Mouse (Mus musculus) heart, embryonic 13.5 days (tissue): ENCODE results near the gene Ramac. TPM values are rescaled to one million over a fixed set of nuclear protein-coding genes. Genes with fewer than 3 reads are reported as not detected.

Experiments used
- ATAC-seq: fragments of 200-750 bp; cut with Nextera tagmentation; 2 replicates; pipeline ENCODE4 v1.8.0; 2017; ENCODE audit warnings: moderate TSS enrichment; ENCODE audit not compliant: insufficient number of reproducible peaks, low FRiP score, low TSS enrichment; ENCODE audit errors: extremely low read depth
- H3K27ac ChIP-seq: fragments of 300-500 bp; sonication (generic); replicated peaks from 2 replicates; pipeline ENCODE4 v1.5.1; 2015; ENCODE audit warnings: moderate library complexity, mild to moderate bottlenecking, inconsistent platforms
- H3K27me3 ChIP-seq: fragments of 300-500 bp; sonication (generic); replicated peaks from 2 replicates; pipeline ENCODE4 v1.6.1; 2015; ENCODE audit warnings: mild to moderate bottlenecking, inconsistent platforms
- H3K36me3 ChIP-seq: fragments of 300-500 bp; sonication (generic); 2 replicates; pipeline ENCODE4 v1.6.1; 2015; ENCODE audit warnings: mild to moderate bottlenecking, inconsistent platforms
- H3K4me1 ChIP-seq: fragments of 300-500 bp; sonication (generic); 2 replicates; pipeline ENCODE4 v1.6.1; 2015; ENCODE audit warnings: inconsistent platforms
- H3K4me2 ChIP-seq: fragments of 300-500 bp; sonication (generic); 2 replicates; pipeline ENCODE4 v1.6.1; 2015; ENCODE audit warnings: inconsistent platforms, mild to moderate bottlenecking, moderate library complexity
- H3K4me3 ChIP-seq: fragments of 300-500 bp; sonication (generic); 2 replicates; pipeline ENCODE4 v1.5.1; 2015; ENCODE audit warnings: moderate library complexity, mild to moderate bottlenecking, inconsistent platforms
- H3K9ac ChIP-seq: fragments of 300-500 bp; sonication (generic); 2 replicates; pipeline ENCODE4 v1.6.1; 2015; ENCODE audit warnings: inconsistent platforms, mild to moderate bottlenecking, moderate library complexity
- H3K9me3 ChIP-seq: fragments of 300-500 bp; sonication (generic); 2 replicates; pipeline ENCODE4 v1.6.1; 2016; ENCODE audit warnings: inconsistent platforms
- WGBS: fragments of 180-500 bp; shearing (Covaris S2); methylation state at CpG from one replicate; pipeline ENCODE4 v1.1.7; 2015; ENCODE audit warnings: mixed read lengths; 5-methylcytosine and 5-hydroxymethylcytosine counted together
- polyA plus RNA-seq: library from polyadenylated mRNA; unstranded; fragments of >200 nt; fragmentation: Nextera tagmentation; extraction: Ambion mirVana; gene quantifications from 2 replicates; pipeline ENCODE4 v1.2.1, GENCODE M21; 2015

Ramac gene
- 75.0 and 80.7 TPM in 2 replicates for polyA plus RNA-seq

GRCm38 (mm10) chr7:81762180-81763109 is at the start of gene Ramac:
TSS of gene Ramac (plus strand) at chr7:81762925.
- Histone ChIP-seq H3K4me1 (peaks cover 24% of the 10 kb centered on the region), H3K4me3 (peak within 1 kb of the TSS; percentile 100), H3K27me3 (no peaks in the 10 kb centered on the region), H3K36me3 (no peaks in the 10 kb centered on the region), H3K27ac (peak within 1 kb of the TSS; percentile 90), H3K9me3 (no peaks in the 10 kb centered on the region), H3K9ac (peak within 1 kb of the TSS; percentile 97), H3K4me2 (peak within 1 kb of the TSS; percentile 98)
- WGBS: under 1% methylated on average over 56 of the region's 56 CpGs
- ATAC-seq: peak; percentile 95

GRCm38 (mm10) chr7:81718657-81719056 is 44.1 kb upstream of the Ramac start:
- Histone ChIP-seq H3K9me3 (no peaks in the 10 kb centered on the region), H3K9ac (no peak overlapping the region), H3K4me2 (peak overlapping the region; percentile 48), H3K4me1 (peaks cover 26% of the 10 kb centered on the region), H3K36me3 (no peaks in the 10 kb centered on the region), H3K27ac (peak overlapping the region; percentile 55; the same call in 1 of the 2 replicates), H3K4me3 (peak overlapping the region; percentile 5), H3K27me3 (no peaks in the 10 kb centered on the region)
- WGBS: 72% methylated on average over 1 of the region's 1 CpGs
- ATAC-seq: no peak

- Histone ChIP-seq H3K27me3 (no peaks in the 10 kb centered on the region), H3K9ac (no peak overlapping the region), H3K4me2 (peak overlapping the region; percentile 48), H3K4me3 (peak overlapping the region; percentile 5), H3K9me3 (no peaks in the 10 kb centered on the region; the same call in 1 of the 2 replicates), H3K4me1 (peaks cover 26% of the 10 kb centered on the region), H3K36me3 (no peaks in the 10 kb centered on the region), H3K27ac (peak overlapping the region; percentile 55; the same call in 1 of the 2 replicates)
- WGBS: 44% methylated on average over 1 of the region's 1 CpGs
- ATAC-seq: peak; percentile 62
These were observed 43.5 kb upstream of the Ramac start for GRCm38 (mm10) chr7:81719216-81719661.

- Histone ChIP-seq H3K27ac (0 out of 2 replicates have a peak overlapping the region, but pooled peaks have one; percentile 32), H3K4me2 (no peak overlapping the region), H3K4me3 (no peak overlapping the region), H3K4me1 (peaks cover 37% of the 10 kb centered on the region), H3K9ac (0 out of 2 replicates have a peak overlapping the region, but pooled peaks have one; percentile 19), H3K9me3 (no peaks in the 10 kb centered on the region; the same call in 1 of the 2 replicates), H3K27me3 (no peaks in the 10 kb centered on the region), H3K36me3 (no peaks in the 10 kb centered on the region)
- ATAC-seq: no peak
- 49% methylated on average over 5 of the region's 5 CpGs for WGBS
These were observed 41.5 kb upstream of the Ramac start for GRCm38 (mm10) chr7:81721271-81721670.

GRCm38 (mm10) chr7:81723851-81724250 is 38.9 kb upstream of the Ramac start:
- Histone ChIP-seq H3K4me1 (peaks cover 42% of the 10 kb centered on the region), H3K36me3 (no peaks in the 10 kb centered on the region), H3K27me3 (no peaks in the 10 kb centered on the region), H3K27ac (no peak overlapping the region), H3K9me3 (no peaks in the 10 kb centered on the region; the same call in 1 of the 2 replicates), H3K9ac (no peak overlapping the region), H3K4me3 (no peak overlapping the region), H3K4me2 (no peak overlapping the region)
- WGBS: 89% methylated on average over 10 of the region's 10 CpGs
- ATAC-seq: no peak

- Histone ChIP-seq H3K9me3 (no peaks in the 10 kb centered on the region; the same call in 1 of the 2 replicates), H3K4me3 (peak overlapping the region; percentile 18; the same call in 1 of the 2 replicates), H3K36me3 (no peaks in the 10 kb centered on the region), H3K27me3 (no peaks in the 10 kb centered on the region), H3K4me1 (peaks cover 38% of the 10 kb centered on the region), H3K4me2 (peak overlapping the region; percentile 55), H3K27ac (peak overlapping the region; percentile 86), H3K9ac (peak overlapping the region; percentile 13)
- 17% methylated on average over 18 of the region's 18 CpGs for WGBS
- peak; percentile 32; the same call in 1 of the 2 replicates for ATAC-seq
These were observed 36.6 kb upstream of the Ramac start for GRCm38 (mm10) chr7:81725986-81726727.

GRCm38 (mm10) chr7:81726728-81727005 is 36.1 kb upstream of the Ramac start:
- peak; percentile 59; the same call in 1 of the 2 replicates for ATAC-seq
- Histone ChIP-seq H3K27ac (peak overlapping the region; percentile 86), H3K4me3 (no peak overlapping the region), H3K36me3 (no peaks in the 10 kb centered on the region), H3K4me1 (peaks cover 33% of the 10 kb centered on the region), H3K4me2 (peak overlapping the region; percentile 55), H3K27me3 (no peaks in the 10 kb centered on the region), H3K9ac (no peak overlapping the region), H3K9me3 (no peaks in the 10 kb centered on the region; the same call in 1 of the 2 replicates)
- 22% methylated on average over 2 of the region's 2 CpGs for WGBS

GRCm38 (mm10) chr7:81727716-81728115 is 35.0 kb upstream of the Ramac start:
- no peaks in the 10 kb centered on the region for H3K36me3 ChIP-seq
- no peak overlapping the region for H3K9ac ChIP-seq
- H3K27ac ChIP-seq: peak overlapping the region; percentile 80; the same call in 1 of the 2 replicates
- no peak overlapping the region for H3K4me2 ChIP-seq
- ATAC-seq: no peak
- no peak overlapping the region for H3K4me3 ChIP-seq
- 85% methylated on average over 9 of the region's 9 CpGs for WGBS
- H3K27me3 ChIP-seq: no peaks in the 10 kb centered on the region
- no peaks in the 10 kb centered on the region; the same call in 1 of the 2 replicates for H3K9me3 ChIP-seq
- peaks cover 31% of the 10 kb centered on the region for H3K4me1 ChIP-seq

GRCm38 (mm10) chr7:81729787-81730186 is 32.9 kb upstream of the Ramac start:
- peaks cover 31% of the 10 kb centered on the region for H3K4me1 ChIP-seq
- H3K4me3 ChIP-seq: no peak overlapping the region
- no peak for ATAC-seq
- no peak overlapping the region for H3K9ac ChIP-seq
- H3K27ac ChIP-seq: no peak overlapping the region
- H3K36me3 ChIP-seq: no peaks in the 10 kb centered on the region
- no peak overlapping the region for H3K4me2 ChIP-seq
- H3K9me3 ChIP-seq: no peaks in the 10 kb centered on the region
- no peaks in the 10 kb centered on the region for H3K27me3 ChIP-seq
- 79% methylated on average over 9 of the region's 9 CpGs for WGBS

GRCm38 (mm10) chr7:81731181-81731651 is 31.5 kb upstream of the Ramac start:
- no peak for ATAC-seq
- H3K4me3 ChIP-seq: no peak overlapping the region
- H3K36me3 ChIP-seq: no peaks in the 10 kb centered on the region
- H3K9ac ChIP-seq: no peak overlapping the region
- peaks cover 21% of the 10 kb centered on the region for H3K4me1 ChIP-seq
- H3K4me2 ChIP-seq: no peak overlapping the region
- H3K9me3 ChIP-seq: no peaks in the 10 kb centered on the region
- H3K27me3 ChIP-seq: no peaks in the 10 kb centered on the region
- no peak overlapping the region for H3K27ac ChIP-seq
- whole genome bisulfite sequencing: 86% methylated on average over 6 of the region's 6 CpGs
